Mouse (Mus musculus) midbrain, postnatal 0 days (tissue): ENCODE measurements around the gene Cklf. TPM values are rescaled to one million over a fixed set of nuclear protein-coding genes. Genes with fewer than 3 reads are reported as not detected.

Experiments used
- ATAC-seq: fragments of 200-750 bp; cut with Nextera tagmentation; 2 replicates; pipeline ENCODE4 v1.8.0; 2017; ENCODE audit warnings: moderate number of reproducible peaks, mild to moderate bottlenecking, moderate TSS enrichment, moderate library complexity; ENCODE audit not compliant: low FRiP score
- DNase-seq: peaks from one replicate; pipeline ENCODE4 v3.0.0-alpha.2; 2015; ENCODE audit warnings: low spot score
- H3K27ac ChIP-seq: fragments of 300-500 bp; sonication (generic); 2 replicates; pipeline ENCODE4 v1.5.1; 2014; ENCODE audit warnings: low read depth, mild to moderate bottlenecking, low read length, mixed read lengths
- H3K27me3 ChIP-seq: fragments of 300-500 bp; sonication (generic); 2 replicates; pipeline ENCODE4 v1.6.1; 2014; ENCODE audit warnings: low read length, control low read depth, mixed read lengths; ENCODE audit not compliant: insufficient read depth
- H3K36me3 ChIP-seq: fragments of 300-500 bp; sonication (generic); 2 replicates; pipeline ENCODE4 v1.6.1; 2014; ENCODE audit warnings: low read length, control low read depth, mixed read lengths; ENCODE audit not compliant: insufficient read depth
- H3K4me1 ChIP-seq: fragments of 300-500 bp; sonication (generic); 2 replicates; pipeline ENCODE4 v1.6.1; 2014; ENCODE audit warnings: mild to moderate bottlenecking, control low read depth, antibody characterized with exemption, low read length, mixed read lengths; ENCODE audit not compliant: insufficient read depth
- H3K4me2 ChIP-seq: fragments of 300-500 bp; sonication (generic); 2 replicates; pipeline ENCODE4 v1.6.1; 2014; ENCODE audit warnings: low read depth, mild to moderate bottlenecking, low read length, mixed read lengths; ENCODE audit not compliant: poor library complexity, severe bottlenecking
- H3K4me3 ChIP-seq: fragments of 300-500 bp; sonication (generic); 2 replicates; pipeline ENCODE4 v1.5.1; 2014; ENCODE audit warnings: low read depth, mild to moderate bottlenecking, low read length, moderate library complexity
- H3K9ac ChIP-seq: fragments of 300-500 bp; sonication (generic); replicated peaks from 2 replicates; pipeline ENCODE4 v1.6.1; 2014; ENCODE audit warnings: mild to moderate bottlenecking, low read length, moderate library complexity, mixed read lengths; ENCODE audit not compliant: poor library complexity, severe bottlenecking
- H3K9me3 ChIP-seq: fragments of 300-500 bp; sonication (generic); 2 replicates; pipeline ENCODE4 v1.6.1; 2016; ENCODE audit warnings: low read length, control low read depth
- CTCF ChIP-seq: IDR thresholded peaks from 2 replicates; pipeline ENCODE4 v1.5.1; 2016; ENCODE audit warnings: antibody characterized with exemption, mild to moderate bottlenecking
- whole genome bisulfite sequencing: fragments of 180-500 bp; shearing (Covaris S2); extraction: QIAGEN DNeasy Blood & Tissue Kit; methylation state at CpG from one replicate; pipeline ENCODE4 v1.1.7; 2014; 5-methylcytosine and 5-hydroxymethylcytosine counted together
- polyA plus RNA-seq: library from polyadenylated mRNA; unstranded; fragments of >200 nt; fragmentation: Nextera tagmentation; extraction: Ambion mirVana; gene quantifications from 2 replicates; pipeline ENCODE4 v1.2.1, GENCODE M21; 2015
- total RNA-seq: library from RNA; depleted of rRNA; stranded (reverse); fragments of >200 nt; gene quantifications from 2 replicates; pipeline ENCODE4 v1.2.3, GENCODE M21; 2014; rRNA removed

Gene Cklf
- total and polyA plus RNA-seq, 2 experiments from 2014 or later: 21.5 to 31.3 TPM

- no peak for DNase-seq
- 73% methylated on average over 4 of the region's 4 CpGs for WGBS
Measured at GRCm38 (mm10) chr8:104313311-104313710, 62.6 kb downstream of the Cklf start.

More at GRCm38 (mm10) chr8:104313311-104313710, 62.6 kb downstream of the Cklf start:
- H3K4me3 ChIP-seq: no peak overlapping the region
- no peaks in the 10 kb centered on the region for H3K9me3 ChIP-seq
- ATAC-seq: no peak
- H3K27me3 ChIP-seq: no peaks in the 10 kb centered on the region
- no peak overlapping the region for H3K27ac ChIP-seq
- no peaks in the 10 kb centered on the region for H3K4me1 ChIP-seq
- no peaks in the 10 kb centered on the region for H3K36me3 ChIP-seq
- no peak overlapping the region for H3K4me2 ChIP-seq
- H3K9ac ChIP-seq: no peak overlapping the region
- TF ChIP-seq CTCF: peak; percentile 38

Other genes starting within 250 kb of the Cklf start
- gene Cdh5, start 149.2 kb upstream of the Cklf start, total RNA-seq: 18.6 and 22.0 TPM in 2 replicates
- 8.6 and 9.7 TPM in 2 replicates for gene Cdh5, start 149.2 kb upstream of the Cklf start, polyA plus RNA-seq
- gene Bean1, start 80.4 kb upstream of the Cklf start, total RNA-seq: 30.6 and 34.9 TPM in 2 replicates
- 10.9 and 11.4 TPM in 2 replicates for gene Bean1, start 80.4 kb upstream of the Cklf start, polyA plus RNA-seq
- gene Tk2, start 2.3 kb upstream of the Cklf start, total RNA-seq: 36.6 and 45.8 TPM in 2 replicates
- gene Tk2, start 2.3 kb upstream of the Cklf start, polyA plus RNA-seq: 42.1 and 48.1 TPM in 2 replicates
- gene Cmtm2a, start 42.3 kb downstream of the Cklf start, total RNA-seq: not detected in 2 replicates
- gene Cmtm2a, start 42.3 kb downstream of the Cklf start, polyA plus RNA-seq: not detected in 2 replicates
- not detected in 2 replicates for gene Gm45711, start 59.2 kb downstream of the Cklf start, total RNA-seq
- gene Gm45711, start 59.2 kb downstream of the Cklf start, polyA plus RNA-seq: not detected in 2 replicates
- not detected in 2 replicates for gene Cmtm1, start 59.3 kb downstream of the Cklf start, total RNA-seq
- not detected in 2 replicates for gene Cmtm1, start 59.3 kb downstream of the Cklf start, polyA plus RNA-seq
- gene Gm11020, start 70.7 kb downstream of the Cklf start, total RNA-seq: not detected in 2 replicates
- not detected in 2 replicates for gene Gm11020, start 70.7 kb downstream of the Cklf start, polyA plus RNA-seq
- gene Cmtm2b, start 71.4 kb downstream of the Cklf start, total RNA-seq: not detected in 2 replicates
- not detected in 2 replicates for gene Cmtm2b, start 71.4 kb downstream of the Cklf start, polyA plus RNA-seq
- gene Cmtm3, start 88.5 kb downstream of the Cklf start, total RNA-seq: 20.0 and 26.0 TPM in 2 replicates
- 32.1 and 33.2 TPM in 2 replicates for gene Cmtm3, start 88.5 kb downstream of the Cklf start, polyA plus RNA-seq
- gene Cmtm4, start 144.9 kb downstream of the Cklf start, total RNA-seq: 38.7 and 39.8 TPM in 2 replicates
- gene Cmtm4, start 144.9 kb downstream of the Cklf start, polyA plus RNA-seq: 2.5 and 2.7 TPM in 2 replicates
- 80.5 and 106 TPM in 2 replicates for gene Dync1li2, start 192.2 kb downstream of the Cklf start, total RNA-seq
- gene Dync1li2, start 192.2 kb downstream of the Cklf start, polyA plus RNA-seq: 66.5 and 73.4 TPM in 2 replicates